Mouse (Mus musculus) lung, postnatal 10 days (tissue): ENCODE measurements at regions not wholly inside any gene's neighbourhood (a gene's known extent, or its start where the extent isn't known, plus 50 kb on each side); places are given as distances from the start of the nearest gene placed in this dataset.

Source experiments
- DNase-seq: peaks from one replicate; pipeline ENCODE4 v3.0.0; 2021

- peak; percentile 47 for DNase-seq
Observed at GRCm38 (mm10) chr6:108606231-108606630, 54.2 kb upstream of the Bhlhe40 start.

- DNase-seq, result no peak
Observed at GRCm38 (mm10) chr6:108608308-108608707, 52.1 kb upstream of the Bhlhe40 start.
